Mouse (Mus musculus) left cerebral cortex, postnatal 14 days (tissue): Measurements from ENCODE around the gene Kcnq4. TPM values are rescaled to one million over a fixed set of nuclear protein-coding genes. Genes with fewer than 3 reads are reported as not detected.

ENCODE experiments used
- DNase-seq, 2 experiments: peaks; one replicate each; pipeline ENCODE4 v3.0.0; 2021 to 2022; ENCODE audit warnings: low spot score in 2 of 2, mixed read lengths in 1 of 2
- intact Hi-C: fragments of 180-260 bp; cut with DNase I; formaldehyde crosslinking; loops from one replicate; pipeline ENCODE4 v1.15.1; 2025
- long read RNA-seq, 2 experiments: library from polyadenylated mRNA; stranded (forward); transcript quantifications; one replicate each; pipeline ENCODE4 v2.0.0; 2021
- total RNA-seq, 2 experiments: library from RNA; stranded (reverse); gene quantifications; 2 replicates each; pipeline ENCODE4 v1.2.3; 2021

Gene Kcnq4
- total RNA-seq = 1 to 10 TPM; 8.5 to 9.0 TPM
- long read RNA-seq, experiment 1, transcript Kcnq4-201 (14 exons, 3,919 nt) = major isoform, 8 of 14 reads
- long read RNA-seq, experiment 1, partial matches to known transcripts = 4 of 14 reads
- long read RNA-seq, experiment 1, other reads (novel, unspliced or antisense) = 2 of 14 reads
- long read RNA-seq, experiment 2, partial matches to known transcripts = 1 of 8 reads
- long read RNA-seq, experiment 2, other reads (novel, unspliced or antisense) = 4 of 8 reads

GRCm38 (mm10) chr4:120747941-120748866 is at the start of gene Kcnq4:
Kcnq4 (minus strand) TSS chr4:120748612.
- intact Hi-C loops = loop anchor here (5.0 kb wide), 1 partner anchor 46 kb away; no protein-coding TSS in a partner anchor

GRCm38 (mm10) chr4:120796687-120797086 is 48.3 kb upstream of the Kcnq4 start:
- intact Hi-C loops = no loop called here
- no peak for DNase-seq

More at GRCm38 (mm10) chr4:120747941-120748866, at the start of gene Kcnq4:
- no peak for DNase-seq

GRCm38 (mm10) chr4:120795646-120796045 is 47.2 kb upstream of the Kcnq4 start:
- intact Hi-C loops = no loop called here
- DNase-seq = no peak

- no peak for DNase-seq
- intact Hi-C loops = no loop called here
Measured at GRCm38 (mm10) chr4:120792918-120793317, 44.5 kb upstream of the Kcnq4 start.

- DNase-seq = peak in 1 of 2 experiments; percentile 31
Measured at GRCm38 (mm10) chr4:120790027-120790426, 41.6 kb upstream of the Kcnq4 start.

GRCm38 (mm10) chr4:120755801-120756200 is 7.4 kb upstream of the Kcnq4 start:
- intact Hi-C loops = loop anchor here (2.0 to 10.0 kb wide), 2 partner anchors 159 to 165 kb away; no protein-coding TSS in a partner anchor
- no peak for DNase-seq

More at GRCm38 (mm10) chr4:120790027-120790426, 41.6 kb upstream of the Kcnq4 start:
- intact Hi-C loops = no loop called here

- DNase-seq = peak; percentile 78 to 81
- intact Hi-C loops = loop anchor here (2.0 to 10.0 kb wide), 2 partner anchors 160 to 164 kb away; no protein-coding TSS in a partner anchor
Measured at GRCm38 (mm10) chr4:120755299-120755698, 6.9 kb upstream of the Kcnq4 start.

GRCm38 (mm10) chr4:120749601-120750000 is 1.2 kb upstream of the Kcnq4 start:
- DNase-seq = no peak
- intact Hi-C loops = loop anchor here (5.0 kb wide), 1 partner anchor 47 kb away; no protein-coding TSS in a partner anchor

- DNase-seq = no peak
- intact Hi-C loops = loop anchor here (5.0 kb wide), 1 partner anchor 45 kb away; no protein-coding TSS in a partner anchor
Measured at GRCm38 (mm10) chr4:120747243-120747792, 1.1 kb downstream of the Kcnq4 start.

- peak in 1 of 2 experiments; percentile 20 for DNase-seq
- intact Hi-C loops = loop anchor here (5.0 kb wide), 1 partner anchor 44 kb away; no protein-coding TSS in a partner anchor
Measured at GRCm38 (mm10) chr4:120746552-120747150, 1.8 kb downstream of the Kcnq4 start.

GRCm38 (mm10) chr4:120745731-120746551 is 2.5 kb downstream of the Kcnq4 start:
- intact Hi-C loops = loop anchor here (5.0 kb wide), 1 partner anchor 44 kb away; no protein-coding TSS in a partner anchor
- DNase-seq = no peak

GRCm38 (mm10) chr4:120743636-120744035 is 4.8 kb downstream of the Kcnq4 start:
- no peak for DNase-seq
- intact Hi-C loops = no loop called here

GRCm38 (mm10) chr4:120741303-120741702 is 7.1 kb downstream of the Kcnq4 start:
- peak in 1 of 2 experiments; percentile 47 for DNase-seq
- intact Hi-C loops = no loop called here

GRCm38 (mm10) chr4:120734012-120734622 is 14.3 kb downstream of the Kcnq4 start:
- intact Hi-C loops = no loop called here
- DNase-seq = no peak

GRCm38 (mm10) chr4:120732737-120733136 is 15.7 kb downstream of the Kcnq4 start:
- no peak for DNase-seq

GRCm38 (mm10) chr4:120731030-120731644 is 17.3 kb downstream of the Kcnq4 start:
- intact Hi-C loops = no loop called here
- DNase-seq = no peak

More at GRCm38 (mm10) chr4:120732737-120733136, 15.7 kb downstream of the Kcnq4 start:
- intact Hi-C loops = no loop called here

- no peak for DNase-seq
- intact Hi-C loops = no loop called here
Measured at GRCm38 (mm10) chr4:120730574-120730973, 17.8 kb downstream of the Kcnq4 start.
